Mouse (Mus musculus) kidney, adult 9 months (tissue): ENCODE data around the gene Apba1.
A peak's percentile ranks its signal among the peaks of the same experiment; 100 is the strongest.

Experiments
- DNase-seq: peaks from one replicate; pipeline ENCODE4 v3.0.0; 2022

Gene Apba1

DNA sequence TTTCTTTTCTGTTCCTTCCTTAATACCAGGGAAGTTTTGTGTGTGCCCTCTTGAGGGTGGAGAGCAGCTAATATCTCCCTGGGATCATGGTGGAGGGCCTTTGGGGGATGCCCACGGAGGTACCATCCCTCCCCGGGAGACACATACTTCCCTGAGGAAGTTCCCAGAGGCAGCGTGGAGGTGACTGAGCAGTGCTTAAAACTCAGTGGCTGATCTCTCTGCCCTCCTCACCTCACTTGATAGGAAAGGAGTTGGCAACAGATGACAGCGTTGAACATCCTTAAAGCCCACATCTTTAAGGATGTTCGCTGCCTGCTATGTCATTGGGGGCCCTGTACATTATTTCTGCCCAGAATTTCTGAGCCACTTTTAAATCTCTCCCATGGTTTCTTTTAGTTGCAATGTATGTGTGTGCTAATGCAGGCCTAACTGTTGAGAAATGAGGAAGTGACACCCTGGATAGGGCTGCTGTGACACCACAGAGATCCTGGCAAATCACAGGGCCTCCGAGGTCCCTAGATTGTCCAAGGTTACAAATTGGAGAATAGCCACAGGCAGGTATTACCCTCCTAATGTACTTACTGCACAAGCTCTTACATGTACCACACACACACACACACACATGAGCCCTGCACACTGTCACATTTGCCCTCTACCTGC is 187.5 kb downstream of the Apba1 start:
- no peak for DNase-seq

DNA sequence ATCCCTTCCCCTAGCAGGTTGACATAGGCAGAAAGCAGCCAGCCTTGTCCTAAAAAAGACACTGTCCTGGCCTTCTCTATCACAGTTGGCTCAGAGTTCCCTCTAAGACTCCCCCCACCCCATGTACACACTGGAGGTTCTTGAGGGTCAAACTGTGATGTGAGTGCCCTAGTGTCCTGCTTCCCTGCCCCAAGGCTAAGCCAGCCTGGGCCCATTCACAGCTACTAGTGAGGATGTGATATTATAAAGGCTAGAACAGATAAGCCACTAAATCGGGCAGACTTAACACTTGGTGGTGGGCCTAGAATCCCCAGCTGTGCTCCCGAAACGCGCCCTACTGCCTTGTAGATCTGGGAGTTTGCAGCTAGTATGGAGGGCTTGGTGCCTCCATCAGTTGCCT is 188.1 kb downstream of the Apba1 start:
- DNase-seq: no peak

DNA sequence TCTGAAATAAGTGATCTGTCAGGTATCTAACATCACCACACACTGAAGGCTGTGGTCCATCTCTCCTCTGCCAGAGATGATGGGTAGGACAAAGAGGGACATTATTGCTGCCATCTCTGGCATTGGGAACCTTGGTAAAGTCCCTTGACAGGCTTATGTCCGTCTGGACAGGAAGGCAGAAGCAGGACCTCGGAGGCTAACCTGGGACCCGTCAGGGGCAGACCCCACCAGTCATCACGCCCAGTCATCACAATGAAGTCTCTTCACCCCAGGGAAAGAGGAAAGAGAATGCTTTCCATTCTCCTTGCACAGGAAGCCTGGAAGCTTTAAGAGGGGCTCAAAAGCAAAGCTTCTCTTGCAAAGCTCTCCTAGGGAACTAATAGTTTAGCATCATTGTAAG is 189.2 kb downstream of the Apba1 start:
- DNase-seq: no peak

DNA sequence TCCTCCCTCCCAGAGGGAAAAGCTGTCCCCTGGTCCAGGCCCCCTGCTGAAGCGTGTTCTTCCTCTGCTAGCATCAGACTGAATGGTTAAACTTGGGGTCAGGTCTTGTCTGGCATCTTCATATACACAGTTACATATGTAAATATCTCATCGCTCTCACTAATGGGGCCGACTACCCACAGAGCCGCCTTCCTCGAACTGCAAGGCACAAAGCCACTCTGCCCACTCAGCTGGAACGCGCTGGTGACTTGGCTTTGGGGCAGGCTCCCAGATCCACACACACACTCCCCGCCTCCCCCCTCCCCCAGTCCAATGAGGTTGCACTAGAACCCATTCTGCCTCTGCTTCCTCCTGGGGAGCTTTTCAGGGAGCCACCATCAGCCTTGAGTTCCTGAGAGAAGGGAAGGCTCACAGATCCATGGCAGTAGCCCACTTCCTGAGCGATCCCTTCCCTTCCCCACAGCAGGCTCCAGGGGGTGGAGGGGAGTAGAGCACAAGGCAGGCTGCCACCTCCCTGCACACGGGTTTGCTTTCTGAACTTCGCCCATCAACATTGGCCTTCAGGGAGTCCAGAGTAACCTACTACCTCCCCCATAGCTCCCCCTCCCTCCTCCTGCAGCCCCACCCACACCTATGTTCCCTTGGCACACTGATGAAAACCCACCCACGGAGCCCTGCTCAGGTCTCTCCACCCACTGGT is 189.8 kb downstream of the Apba1 start:
- no peak for DNase-seq

DNA sequence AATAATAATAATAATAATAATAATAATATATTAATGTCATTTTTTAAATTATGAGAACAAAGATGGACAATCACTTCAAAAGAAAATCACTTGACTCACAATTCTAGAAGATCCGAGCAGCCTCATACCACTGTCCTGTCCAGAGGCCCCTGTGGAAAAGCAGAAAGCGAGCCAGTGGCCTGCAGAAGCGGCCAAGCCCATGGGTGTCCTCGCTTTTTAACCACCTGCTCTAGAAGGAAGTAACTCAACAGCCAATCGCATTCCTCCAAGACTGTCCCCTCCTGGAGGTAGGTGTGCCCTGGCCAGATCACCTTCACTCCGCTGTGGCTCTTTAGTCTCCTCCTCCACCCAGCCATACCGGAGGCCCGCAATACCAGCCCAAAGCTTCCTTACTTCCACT is 196.8 kb downstream of the Apba1 start:
- DNase-seq: no peak

DNA sequence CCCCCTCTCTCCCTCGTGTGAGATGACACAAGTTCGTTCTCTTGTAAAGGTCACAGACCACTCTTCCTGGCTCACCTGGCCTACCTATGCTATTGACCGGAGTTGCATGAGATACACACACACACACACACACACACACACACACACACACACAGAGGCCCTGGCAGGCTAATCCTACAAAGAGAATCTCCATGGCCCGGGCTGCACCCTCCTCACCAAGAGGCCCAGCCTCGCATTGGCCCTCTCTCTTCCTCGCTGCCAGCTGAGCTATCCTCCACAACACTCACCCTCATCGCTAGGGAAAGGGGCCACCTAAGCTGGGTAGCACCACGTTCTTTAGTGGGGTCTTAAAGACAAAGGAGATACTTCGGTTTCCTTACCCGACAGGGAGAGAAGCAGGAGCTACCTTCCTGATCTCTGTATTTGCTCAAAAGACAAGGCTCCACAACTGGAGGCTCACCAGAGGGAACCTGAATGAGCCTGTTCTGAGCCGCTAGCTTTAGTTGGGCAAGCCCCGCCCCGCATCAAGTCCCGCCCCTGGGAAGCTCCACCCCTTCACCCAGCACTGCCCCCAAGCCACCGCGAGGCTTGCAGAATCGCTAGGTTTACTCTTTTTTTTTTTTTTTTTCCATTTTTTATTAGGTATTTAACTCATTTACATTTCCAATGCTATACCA is 197.8 kb downstream of the Apba1 start:
- no peak for DNase-seq

DNA sequence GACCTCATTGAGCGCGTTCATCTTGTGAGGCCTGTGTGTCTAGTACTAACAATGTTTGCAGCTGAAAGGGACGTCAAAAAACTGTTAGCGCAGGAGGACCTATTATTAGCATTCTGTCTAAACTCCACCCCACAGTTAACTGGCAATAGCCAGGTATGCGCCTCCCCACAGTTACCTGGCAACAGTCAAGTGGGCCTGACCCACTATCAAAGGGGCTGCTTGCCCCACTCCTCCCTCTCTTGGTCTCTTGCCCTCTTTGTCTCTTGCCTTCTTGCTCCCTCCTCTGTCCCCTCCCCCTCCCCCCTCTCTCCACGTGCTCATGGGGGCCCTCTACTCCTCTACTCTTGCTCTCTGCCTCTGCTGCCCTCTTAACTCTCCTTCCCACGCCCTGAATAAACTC is 198.9 kb downstream of the Apba1 start:
- no peak for DNase-seq

DNA sequence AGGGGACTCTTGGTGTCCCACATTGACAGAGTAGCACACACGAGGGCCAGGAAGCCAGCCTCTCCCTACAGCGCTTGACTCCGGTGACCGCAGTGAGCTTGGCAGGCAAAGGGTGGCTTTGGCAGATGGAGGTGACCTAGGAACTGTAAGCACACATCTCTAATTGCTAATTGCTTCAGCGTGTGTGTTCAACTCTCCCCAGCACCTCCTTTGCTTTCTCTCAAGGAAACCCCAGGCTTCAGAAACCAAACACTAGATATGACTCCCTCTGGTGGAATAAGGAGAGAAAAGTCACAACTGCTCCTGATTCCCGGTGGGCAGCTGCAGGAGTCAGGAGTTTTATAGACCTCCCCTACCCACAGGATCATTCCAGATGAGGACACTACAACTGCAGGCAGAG is 200.2 kb downstream of the Apba1 start:
- no peak for DNase-seq

DNA sequence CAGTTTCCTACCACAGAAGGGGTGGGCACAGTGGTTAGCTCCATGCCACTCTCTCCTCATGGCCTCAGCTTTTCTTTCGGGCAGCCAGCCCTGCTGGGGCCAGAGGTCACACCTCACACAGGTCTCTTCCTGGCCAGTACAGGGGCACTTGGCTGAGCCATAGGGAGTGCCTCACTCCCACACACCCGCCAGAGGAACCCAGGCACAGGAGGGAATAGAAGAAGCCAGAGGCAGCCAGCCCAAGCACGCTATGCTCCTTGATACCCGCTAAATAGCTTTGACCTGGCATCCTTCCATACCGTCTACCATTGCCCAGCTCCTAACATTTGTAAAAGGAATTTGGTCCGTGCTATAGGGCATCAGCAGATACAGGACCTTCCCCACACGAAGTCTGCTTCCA is 201.2 kb downstream of the Apba1 start:
- no peak for DNase-seq

DNA sequence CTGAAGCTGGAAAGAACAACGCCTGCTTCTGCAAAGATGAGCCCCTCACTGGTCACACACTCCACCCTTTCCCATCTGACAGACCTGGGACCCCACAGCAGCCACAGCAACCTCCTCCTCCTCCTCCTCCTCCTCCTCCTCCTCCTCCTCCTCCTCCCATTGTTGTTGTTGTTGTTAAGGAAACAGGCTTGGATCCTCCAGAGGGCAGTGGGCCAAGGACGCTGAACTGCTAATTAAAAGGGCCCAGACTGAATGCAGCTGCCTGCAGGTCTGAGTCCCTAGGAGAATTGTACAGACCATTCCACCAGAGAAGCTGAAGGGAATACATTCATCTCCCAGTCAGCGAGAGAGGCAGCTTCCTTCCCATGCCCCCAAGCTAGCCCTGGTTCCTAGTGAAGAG is 201.6 kb downstream of the Apba1 start:
- DNase-seq: peak; percentile 38

DNA sequence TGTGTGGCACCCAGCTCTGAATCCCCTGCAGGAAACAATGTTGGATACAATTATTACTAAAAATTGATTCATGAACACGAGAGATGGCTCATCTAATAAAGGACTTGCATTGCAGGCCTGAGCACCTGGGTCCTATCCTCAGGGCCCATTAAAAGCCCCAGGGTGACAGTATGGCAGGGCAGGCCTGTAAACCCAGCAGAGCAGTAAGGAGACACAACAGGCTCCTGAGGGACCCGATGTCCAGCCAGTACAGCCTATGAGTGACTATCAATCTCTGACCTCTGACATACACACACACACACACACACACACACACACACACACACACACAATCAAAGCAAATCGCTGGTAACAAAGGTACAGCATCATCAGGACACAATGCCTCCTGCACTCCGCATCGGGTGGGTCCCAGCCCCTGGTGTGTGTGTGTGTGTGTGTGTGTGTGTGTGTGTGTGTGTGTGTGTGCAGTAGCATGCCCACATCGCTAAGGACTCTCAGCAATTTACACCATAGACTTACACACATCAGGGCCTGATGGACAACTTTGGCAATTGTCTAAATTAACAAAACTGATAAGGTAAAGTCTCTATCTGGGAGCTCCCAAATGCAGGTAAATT is 202.3 kb downstream of the Apba1 start:
- DNase-seq: no peak

DNA sequence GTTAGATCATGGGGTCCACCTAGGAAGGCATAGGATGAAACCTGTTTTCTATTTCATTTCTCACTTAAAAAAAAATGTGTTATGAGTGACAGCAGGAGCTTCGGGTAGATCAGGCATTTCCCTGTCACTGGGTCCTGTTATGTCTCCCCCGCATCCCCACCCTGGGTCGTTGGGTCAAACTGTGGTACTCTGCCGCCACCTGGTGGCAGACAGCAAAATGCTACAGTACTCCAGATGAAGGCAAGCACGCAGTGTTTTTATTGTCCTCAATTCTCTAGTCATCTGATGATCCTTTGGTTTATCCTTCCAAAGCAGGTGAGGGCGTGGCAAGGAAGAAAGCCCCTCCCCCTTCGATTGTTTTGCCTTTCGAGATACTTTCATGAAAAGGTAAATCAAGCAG is 202.8 kb downstream of the Apba1 start:
- peak; percentile 43 for DNase-seq

DNA sequence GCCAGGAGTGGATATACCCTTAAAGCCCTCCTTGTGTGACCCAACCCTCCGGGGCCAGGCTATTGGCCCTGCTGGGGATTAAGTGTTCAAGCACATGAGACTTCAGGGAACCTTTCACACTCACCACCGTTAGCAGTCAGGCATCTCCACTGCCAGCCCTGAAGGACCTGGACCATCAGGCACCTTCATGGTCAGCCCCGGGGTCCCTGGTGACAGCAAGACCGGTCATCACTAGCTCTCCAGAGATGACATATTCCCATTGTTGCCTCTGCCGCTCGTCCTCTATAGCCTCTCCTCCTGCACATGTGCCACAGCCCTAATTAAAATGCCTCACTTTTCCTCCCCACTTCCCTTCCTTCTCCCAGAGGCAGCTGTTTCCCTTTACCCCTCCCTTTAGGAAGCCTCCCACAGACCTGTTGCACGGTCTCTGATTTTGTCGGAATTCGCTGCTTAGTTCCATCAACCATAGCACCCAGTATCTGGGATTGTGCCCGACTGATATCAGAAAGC is 205.8 kb downstream of the Apba1 start:
- no peak for DNase-seq

DNA sequence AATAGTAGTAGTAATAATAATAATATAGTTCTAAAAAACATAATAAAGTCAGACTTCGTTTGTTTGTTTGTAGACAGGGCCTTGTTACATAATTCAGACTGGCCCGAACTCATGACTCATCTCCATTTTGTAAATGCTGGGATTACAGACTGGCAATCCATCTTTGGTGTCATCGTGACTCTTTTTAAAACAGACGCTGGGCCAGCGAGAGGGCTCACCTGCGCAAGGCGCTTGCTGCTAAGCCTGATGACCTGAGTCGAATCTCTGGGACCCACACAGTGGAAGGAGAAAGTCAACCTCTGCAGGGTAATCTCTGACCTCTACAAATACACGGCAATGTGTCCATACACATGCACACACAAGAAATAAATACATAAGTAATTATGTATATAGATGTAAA is 207.7 kb downstream of the Apba1 start:
- DNase-seq: no peak

DNA sequence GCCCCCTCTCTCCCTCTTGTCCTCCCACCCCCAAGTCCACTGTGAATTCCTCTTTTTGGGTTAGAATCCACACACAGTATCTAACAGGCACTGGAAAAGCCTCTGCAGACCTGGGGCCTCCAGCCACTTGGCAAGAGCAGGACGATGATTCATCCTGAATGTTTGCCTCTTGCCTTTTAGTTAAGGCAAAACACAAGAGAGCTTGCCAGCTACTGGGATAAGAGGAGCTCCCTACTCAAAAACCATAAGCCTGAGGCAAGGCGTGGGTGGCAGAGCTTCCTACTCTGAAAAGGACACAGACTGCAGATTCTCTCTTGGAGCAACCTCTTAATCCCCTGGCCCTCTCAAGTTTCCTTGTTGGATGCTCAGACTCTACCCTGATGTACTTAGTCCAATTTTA is 208.5 kb downstream of the Apba1 start:
- no peak for DNase-seq

DNA sequence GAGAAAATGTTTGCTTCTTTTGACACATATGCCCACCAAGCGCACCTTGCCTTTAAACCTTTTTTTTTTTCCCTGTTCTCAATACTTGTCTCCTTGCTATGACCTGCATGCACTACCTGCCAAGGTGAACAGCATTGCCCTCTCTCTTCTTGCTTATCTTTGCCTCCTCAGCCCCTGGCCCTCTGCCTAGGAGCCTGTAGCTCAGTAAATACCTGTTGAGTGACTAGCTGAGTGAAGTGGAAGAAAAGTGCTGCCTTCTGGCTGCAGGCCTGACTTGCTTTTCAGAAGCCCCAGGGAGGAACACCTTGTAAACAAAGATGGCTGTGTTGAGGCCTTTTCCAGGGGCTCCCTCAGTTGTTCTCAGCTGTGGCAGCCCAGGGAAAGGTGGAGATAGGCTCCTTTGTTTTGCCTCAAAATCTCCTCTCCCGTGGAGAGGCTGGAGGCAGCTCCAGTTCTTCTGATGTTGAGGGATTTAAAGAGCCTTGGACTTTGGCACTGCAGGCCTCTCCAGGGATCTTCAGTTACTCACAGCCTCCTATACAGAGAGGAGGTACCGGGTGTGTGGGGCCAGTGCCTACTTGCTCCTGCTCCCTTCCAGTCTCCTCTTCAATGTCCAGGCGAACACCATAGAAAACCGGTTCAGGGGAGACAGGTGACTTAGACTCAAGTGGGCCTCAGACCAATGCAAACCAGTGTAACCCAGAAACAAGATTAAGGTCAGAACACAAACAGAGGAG is 209.6 kb downstream of the Apba1 start:
- no peak for DNase-seq

DNA sequence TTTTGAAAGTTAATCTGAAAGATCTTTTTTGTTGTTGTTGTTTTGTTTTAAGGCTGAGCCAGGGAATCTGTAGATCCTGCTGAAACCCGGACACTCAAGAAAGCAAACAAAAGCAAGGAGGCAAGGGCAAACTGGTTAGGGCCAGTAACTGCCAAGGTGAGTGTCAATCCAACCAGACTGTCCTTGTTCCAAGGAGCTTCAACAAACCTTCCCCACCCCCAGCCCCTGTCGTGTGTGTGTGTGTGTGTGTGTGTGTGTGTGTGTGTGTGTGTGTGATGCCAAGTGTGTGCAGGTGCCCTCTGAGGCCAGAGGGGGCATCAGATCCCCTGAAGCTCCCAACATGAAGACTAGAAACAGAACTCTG is 210.2 kb downstream of the Apba1 start:
- DNase-seq: no peak

DNA sequence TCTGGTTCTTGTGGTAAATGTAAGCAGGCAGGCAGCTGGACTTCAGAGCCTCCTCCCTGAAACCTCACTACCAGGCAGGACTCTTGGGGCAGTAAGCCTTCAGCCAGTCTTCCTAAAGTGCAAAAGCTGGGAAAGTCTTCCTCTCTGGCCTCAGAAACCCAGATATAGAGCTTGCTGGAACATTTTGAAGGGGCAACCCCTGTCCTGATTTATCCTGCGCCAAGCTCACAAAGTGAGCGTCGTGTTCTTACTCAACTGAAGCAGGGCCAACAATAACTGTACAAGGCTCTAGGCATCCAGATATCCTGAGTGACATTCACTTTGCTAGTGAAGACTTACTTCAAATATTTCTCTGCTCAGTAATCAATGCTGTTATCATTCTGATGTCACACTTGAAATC is 211.7 kb downstream of the Apba1 start:
- no peak for DNase-seq

DNA sequence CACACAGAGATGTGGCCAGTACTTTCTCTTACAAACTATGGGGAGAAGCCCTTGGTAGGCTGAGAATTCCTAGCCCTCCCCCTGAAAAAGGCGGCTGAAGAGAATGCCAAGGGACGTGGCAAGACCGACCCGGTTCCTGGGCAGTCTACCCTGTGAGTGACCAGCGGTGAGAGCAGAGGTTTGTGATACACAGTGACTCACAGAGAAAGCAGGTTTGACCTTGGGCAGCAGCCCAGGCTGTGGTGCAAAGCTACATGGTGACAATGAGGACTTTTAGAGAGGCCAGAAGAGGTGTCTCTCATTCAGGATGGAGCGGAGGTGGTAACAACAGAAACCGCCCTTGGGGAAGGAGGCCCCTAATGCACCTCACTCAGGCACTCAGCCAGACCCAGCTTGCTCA is 212.7 kb downstream of the Apba1 start:
- DNase-seq: no peak

DNA sequence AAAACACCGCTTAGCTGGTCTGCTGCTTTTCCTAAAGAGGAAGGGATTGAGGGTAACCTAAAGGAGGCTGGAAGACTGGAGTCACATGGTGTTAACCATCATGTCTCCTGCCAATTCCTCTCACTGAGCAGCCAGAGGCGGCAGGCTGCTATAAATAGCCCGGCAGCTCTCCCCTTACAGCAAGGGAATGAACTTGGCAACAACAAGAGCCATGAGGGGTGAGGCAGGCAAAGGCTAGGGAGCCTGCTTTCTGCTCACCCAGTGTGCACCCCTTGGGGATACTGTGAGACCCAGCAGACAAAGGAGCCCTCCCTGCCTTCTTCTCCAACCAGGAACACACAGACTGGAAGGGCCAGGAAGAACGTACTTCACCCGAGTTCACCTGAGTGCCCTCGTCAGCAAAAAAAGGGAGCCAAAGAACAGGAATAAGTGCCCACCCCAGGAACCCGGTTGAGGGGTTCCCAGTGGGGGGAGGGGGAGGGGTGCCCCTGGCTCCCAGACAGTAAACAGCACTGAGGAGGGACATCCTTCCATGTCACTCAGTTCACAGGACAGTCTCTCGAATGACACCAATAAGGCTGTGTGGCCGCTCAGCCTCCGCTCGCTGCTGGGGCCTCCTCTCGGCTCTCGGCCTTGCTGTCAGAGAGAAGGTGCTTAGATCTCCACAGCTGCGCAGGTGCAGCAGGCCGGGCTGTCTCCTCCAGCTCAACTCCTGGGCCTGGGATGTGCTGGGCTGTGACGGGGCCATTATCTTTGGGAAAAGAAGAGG is 214.4 kb downstream of the Apba1 start:
- peak; percentile 31 for DNase-seq

DNA sequence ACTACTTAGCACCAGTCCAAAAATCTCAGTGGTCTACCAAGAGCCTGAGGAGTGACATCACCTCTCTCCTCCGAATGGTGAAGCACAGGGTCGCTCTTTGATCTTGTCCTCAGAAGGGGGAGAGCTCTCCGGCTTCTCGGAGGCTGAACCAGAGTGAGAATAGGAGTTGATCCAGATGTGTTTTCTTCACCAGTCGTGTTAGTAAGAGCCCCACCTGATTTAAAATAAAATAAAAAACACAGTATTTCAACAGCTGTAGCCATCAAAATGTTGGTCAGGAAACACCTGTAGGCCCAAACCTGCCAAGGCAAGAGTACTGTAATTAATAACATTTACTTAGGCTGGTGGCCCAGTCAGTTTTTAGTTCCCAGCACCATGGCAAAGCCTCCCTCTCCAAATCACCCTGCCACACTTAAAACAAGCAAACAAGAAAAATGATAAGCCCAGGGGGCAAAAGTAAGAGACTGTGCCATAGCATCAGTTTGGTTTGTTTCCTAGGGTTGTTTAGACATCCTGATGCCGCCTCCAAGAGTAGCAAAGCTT is 219.3 kb downstream of the Apba1 start:
- no peak for DNase-seq

DNA sequence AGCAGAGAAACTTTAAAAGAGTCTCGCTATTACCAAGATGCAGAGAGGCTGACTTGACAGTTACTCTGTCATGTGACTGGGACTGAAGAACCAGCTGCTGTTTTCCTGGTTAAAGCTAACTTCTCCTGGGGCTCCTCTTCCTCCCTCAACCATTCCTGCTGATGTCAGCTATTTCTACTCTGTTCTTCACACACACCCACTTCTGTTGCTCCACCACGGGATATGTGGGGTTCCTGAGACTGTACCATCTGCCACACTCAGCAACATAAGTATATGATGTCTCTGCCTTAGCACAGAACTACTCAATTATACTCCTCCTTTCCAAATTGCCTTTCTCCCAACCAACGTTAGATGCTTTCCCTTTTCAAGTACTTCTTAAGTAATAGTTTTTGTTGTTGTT is 221.9 kb downstream of the Apba1 start:
- no peak for DNase-seq
